Mouse (Mus musculus) bone marrow macrophage, adult 2 months (primary cell): ENCODE data around the gene Ubap2. TPM values are rescaled to one million over a fixed set of nuclear protein-coding genes. Genes with fewer than 3 reads are reported as not detected.

Source experiments
- H3K27ac ChIP-seq: 2 replicates; pipeline ENCODE4 v1.5.1; 2012; ENCODE audit warnings: low read depth, low read length; ENCODE audit not compliant: insufficient read depth
- H3K4me1 ChIP-seq: 2 replicates; pipeline ENCODE4 v1.6.1; 2012; ENCODE audit warnings: low read length; ENCODE audit not compliant: control insufficient read depth, insufficient read depth
- H3K4me3 ChIP-seq: 2 replicates; pipeline ENCODE4 v1.5.1; 2012; ENCODE audit warnings: mild to moderate bottlenecking, low read length, moderate library complexity; ENCODE audit not compliant: insufficient read depth
- CTCF ChIP-seq: IDR thresholded peaks from 2 replicates; pipeline ENCODE4 v1.5.1; 2012; ENCODE audit warnings: low read depth, mild to moderate bottlenecking, low read length, moderate library complexity
- POLR2A ChIP-seq: IDR thresholded peaks from 2 replicates; pipeline ENCODE4 v1.6.1; 2012; ENCODE audit warnings: mild to moderate bottlenecking, low read depth, low read length, borderline replicate concordance
- polyA plus RNA-seq: library from polyadenylated mRNA; stranded (reverse); fragments of >200 nt; gene quantifications from 2 replicates; pipeline ENCODE4 v1.2.4, GENCODE M21; 2012; ENCODE audit not compliant: missing spikeins, insufficient read depth, insufficient read length

Gene Ubap2
- polyA plus RNA-seq, 1 experiment: 37.2 TPM

DNA sequence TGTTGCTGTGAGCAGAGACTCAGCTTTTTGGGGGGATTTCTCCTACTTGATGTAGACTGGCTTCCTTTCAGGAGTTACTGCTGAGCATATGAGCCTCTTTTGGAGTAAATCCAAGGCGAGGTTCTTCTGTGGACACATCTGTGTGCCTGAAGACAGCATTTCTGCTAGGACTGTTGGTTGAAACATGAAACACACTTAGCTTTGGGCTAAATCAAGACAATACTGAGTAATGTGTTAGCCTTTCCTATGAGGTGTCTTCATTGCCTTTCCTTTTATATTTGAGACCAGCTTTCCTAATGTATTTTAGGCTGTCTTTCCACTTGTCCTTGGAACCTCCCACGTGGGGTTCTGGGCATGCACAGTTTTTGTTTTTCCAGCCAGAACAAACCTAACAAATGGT, 100.3 kb downstream of the Ubap2 start:
- Histone ChIP-seq H3K4me1 (no peaks in the 10 kb centered on the region), H3K4me3 (no peak overlapping the region)

GRCm38 (mm10) chr4:41170970-41171369, 104.0 kb downstream of the Ubap2 start:
- Histone ChIP-seq H3K27ac (no peak overlapping the region), H3K4me1 (no peaks in the 10 kb centered on the region), H3K4me3 (no peak overlapping the region)
- TF ChIP-seq POLR2A: no peak
- TF ChIP-seq CTCF: no peak

More for the DNA sequence above, 100.3 kb downstream of the Ubap2 start:
- H3K27ac ChIP-seq: no peak overlapping the region
- TF ChIP-seq POLR2A (no peak), CTCF (no peak)

DNA sequence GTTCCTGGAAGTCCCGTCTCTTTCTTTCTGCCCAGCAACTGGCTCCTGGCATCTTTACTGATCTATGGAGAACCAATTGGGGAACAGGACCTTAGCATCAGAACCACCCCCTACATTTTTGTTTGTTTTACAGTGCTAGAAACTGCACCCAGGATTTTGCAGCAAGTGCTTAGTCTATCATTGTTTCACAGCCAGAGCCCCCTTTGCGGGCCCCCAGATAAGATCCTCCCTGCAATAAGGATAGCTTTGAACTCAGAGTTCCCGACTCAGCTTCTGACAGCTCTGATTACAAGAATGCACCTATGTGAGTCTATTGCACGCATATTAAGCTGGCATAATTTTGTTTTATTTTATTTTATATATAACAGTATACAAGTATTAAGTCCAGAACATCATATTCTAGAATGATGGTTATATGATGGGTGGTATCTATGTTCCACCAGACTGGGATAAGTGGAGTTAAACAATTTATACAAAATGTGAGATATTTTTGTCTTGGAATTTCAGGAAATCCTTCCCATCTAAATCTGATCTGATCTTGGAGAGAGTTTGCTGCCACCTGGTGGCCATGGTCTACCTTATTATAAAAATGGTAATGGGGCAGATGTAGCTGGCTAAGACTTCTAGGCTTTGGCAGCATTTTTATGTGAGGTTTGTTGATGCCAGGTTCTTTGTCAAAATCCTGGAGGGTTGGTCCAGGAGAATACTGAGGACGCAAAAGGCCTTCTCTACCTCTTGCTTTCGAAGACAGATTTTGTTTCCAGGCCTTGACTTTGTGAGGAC, 109.1 kb downstream of the Ubap2 start:
- Histone ChIP-seq H3K4me3 (no peak overlapping the region), H3K27ac (no peak overlapping the region), H3K4me1 (peaks cover 10% of the 10 kb centered on the region)
- TF ChIP-seq POLR2A (no peak), CTCF (no peak)

GRCm38 (mm10) chr4:41164974-41165373, 110.0 kb downstream of the Ubap2 start:
- no peak for TF ChIP-seq CTCF
- no peak for TF ChIP-seq POLR2A
- Histone ChIP-seq H3K4me1 (peaks cover 10% of the 10 kb centered on the region), H3K4me3 (no peak overlapping the region), H3K27ac (0 out of 2 replicates have a peak overlapping the region, but pooled peaks have one; percentile 15)

DNA sequence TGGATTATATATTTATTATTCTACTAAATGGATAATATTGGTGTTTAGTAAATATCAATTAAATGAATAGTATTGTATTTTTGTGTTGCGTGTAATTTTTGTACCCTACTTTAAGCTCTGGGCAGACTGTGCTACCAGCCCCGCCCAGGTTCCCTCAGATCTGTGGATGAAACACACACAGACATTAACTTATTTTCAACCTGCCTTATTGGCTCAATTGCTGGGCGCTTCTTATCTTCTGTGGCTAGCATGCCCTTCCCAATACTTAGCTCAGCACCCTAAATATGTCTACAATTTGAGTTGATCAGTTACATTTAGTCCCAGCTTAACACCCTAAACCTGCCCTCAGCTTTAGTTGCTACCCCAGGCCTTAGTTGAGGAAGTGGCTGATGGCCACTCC, 113.7 kb downstream of the Ubap2 start:
- Histone ChIP-seq H3K27ac (no peak overlapping the region), H3K4me1 (peaks cover 28% of the 10 kb centered on the region), H3K4me3 (no peak overlapping the region)
- no peak for TF ChIP-seq POLR2A
- TF ChIP-seq CTCF: no peak

- Histone ChIP-seq H3K4me1 (peaks cover 18% of the 10 kb centered on the region), H3K27ac (no peak overlapping the region; the same call in 1 of the 2 replicates), H3K4me3 (no peak overlapping the region)
- no peak for TF ChIP-seq CTCF
- no peak for TF ChIP-seq POLR2A
Observed at GRCm38 (mm10) chr4:41158251-41158650, 116.7 kb downstream of the Ubap2 start.

GRCm38 (mm10) chr4:41156961-41157360, 118.0 kb downstream of the Ubap2 start:
- H3K27ac ChIP-seq: no peak overlapping the region
- no peak for TF ChIP-seq CTCF
- TF ChIP-seq POLR2A: no peak
- H3K4me3 ChIP-seq: no peak overlapping the region
- H3K4me1 ChIP-seq: peaks cover 20% of the 10 kb centered on the region

DNA sequence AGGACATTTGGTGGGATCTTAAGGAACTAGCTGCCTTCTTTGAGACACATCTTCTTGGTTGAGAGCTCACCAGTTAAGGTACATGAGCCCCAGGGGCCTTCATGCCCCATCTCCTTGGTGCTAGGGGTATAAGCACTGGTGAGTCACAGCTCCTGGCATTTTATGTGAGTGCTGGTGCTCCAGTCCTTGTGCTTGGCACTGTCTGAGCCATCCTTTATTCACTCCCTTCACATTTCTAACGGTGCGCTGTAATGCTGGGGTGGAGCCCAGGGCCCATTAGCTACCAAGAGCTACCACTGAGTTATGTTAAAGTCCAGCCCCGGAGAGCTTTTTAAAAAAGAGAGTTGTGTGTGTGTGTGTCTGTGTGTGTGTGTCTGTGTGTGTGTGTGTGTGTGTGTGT, 121.8 kb downstream of the Ubap2 start:
- H3K4me1 ChIP-seq: peaks cover 18% of the 10 kb centered on the region
- H3K27ac ChIP-seq: no peak overlapping the region
- TF ChIP-seq CTCF (no peak), POLR2A (no peak)
- H3K4me3 ChIP-seq: no peak overlapping the region

DNA sequence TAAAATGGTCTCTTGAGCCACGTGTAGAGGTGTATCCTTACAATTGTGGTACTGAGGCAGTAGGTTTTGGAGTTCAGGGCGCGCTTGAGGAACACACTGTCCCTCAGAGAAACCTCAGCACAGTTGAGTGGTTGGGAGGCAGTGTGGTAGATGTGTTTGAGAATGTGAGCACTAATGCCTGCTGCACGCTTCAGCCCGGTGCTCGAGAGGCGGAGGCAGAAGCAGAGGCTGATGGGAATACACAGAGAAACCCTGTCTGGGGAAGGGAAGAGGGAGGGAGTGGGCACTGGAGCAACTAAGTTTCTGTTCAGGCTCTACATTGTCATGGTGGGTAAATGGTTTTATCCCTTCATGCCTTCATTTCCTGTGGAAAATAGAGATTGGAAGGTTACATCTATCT, 123.8 kb downstream of the Ubap2 start:
- H3K4me3 ChIP-seq: no peak overlapping the region
- TF ChIP-seq CTCF (no peak), POLR2A (no peak)
- H3K27ac ChIP-seq: no peak overlapping the region
- H3K4me1 ChIP-seq: peaks cover 8% of the 10 kb centered on the region; the same call in 1 of the 2 replicates

GRCm38 (mm10) chr4:41149891-41150290, 125.1 kb downstream of the Ubap2 start:
- Histone ChIP-seq H3K4me1 (peaks cover 8% of the 10 kb centered on the region; the same call in 1 of the 2 replicates), H3K4me3 (no peak overlapping the region), H3K27ac (no peak overlapping the region)
- TF ChIP-seq CTCF (no peak), POLR2A (no peak)

Other genes starting within 250 kb of the Ubap2 start
- gene Aqp7, start 227.0 kb downstream of the Ubap2 start, polyA plus RNA-seq: not detected in 2 replicates
- not detected in 2 replicates for gene Aqp3, start 177.0 kb downstream of the Ubap2 start, polyA plus RNA-seq
- gene Nol6, start 150.7 kb downstream of the Ubap2 start, polyA plus RNA-seq: 11.8 and 12.6 TPM in 2 replicates
- 129 and 135 TPM in 2 replicates for gene Ube2r2, start 139.4 kb downstream of the Ubap2 start, polyA plus RNA-seq
- gene Dcaf12, start 39.7 kb upstream of the Ubap2 start, polyA plus RNA-seq: 47.2 and 47.4 TPM in 2 replicates
- gene Ubap1, start 73.9 kb upstream of the Ubap2 start, polyA plus RNA-seq: 106 and 116 TPM in 2 replicates
- gene Kif24, start 189.7 kb upstream of the Ubap2 start, polyA plus RNA-seq: 3.6 and 4.0 TPM in 2 replicates
- gene Nudt2, start 190.0 kb upstream of the Ubap2 start, polyA plus RNA-seq: 28.7 and 29.4 TPM in 2 replicates
- gene AI464131, start 227.9 kb upstream of the Ubap2 start, polyA plus RNA-seq: 0.39 and 0.69 TPM in 2 replicates
- gene 1110017D15Rik, start 242.2 kb upstream of the Ubap2 start, polyA plus RNA-seq: 4.6 TPM in 1 of 2 replicates, not detected in the other